Comparison of ENCODE assay signal across 7 mouse cellular contexts in the genomic region with DNA sequence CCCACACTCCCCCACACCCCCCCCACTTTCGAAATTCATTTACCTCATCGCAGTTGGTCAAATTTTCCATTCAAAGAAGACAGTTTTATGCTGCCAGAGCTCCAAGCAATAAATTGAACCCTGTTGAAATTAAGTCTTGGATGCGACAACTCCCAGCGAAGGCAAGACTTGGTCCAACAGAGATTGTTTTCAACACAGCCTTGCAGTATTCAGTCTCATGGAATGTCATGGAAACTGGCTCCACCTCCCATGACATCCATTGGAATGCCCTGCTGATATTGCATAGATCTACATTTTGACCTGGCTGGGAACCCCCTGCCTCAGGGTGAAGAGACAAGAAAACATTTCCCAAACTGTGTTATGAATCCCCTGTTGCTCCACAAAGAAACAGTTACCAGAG. TPM values are rescaled to one million over a fixed set of nuclear protein-coding genes. Genes with fewer than 3 reads are reported as not detected.
DNase-seq lines count a peak whose midpoint lies in the region; ATAC-seq and TF ChIP-seq lines count a peak whose summit lies in the region.

A gene (minus strand): TSS at position 190 of the 400 bp plus-strand sequence.

- H3K9me3 ChIP-seq in ES-E14 (ENCODE audit: control insufficient read depth, insufficient read depth, low read depth, low read length), result no peaks in the 10 kb centered on the region
- no peaks in the 10 kb centered on the region for H3K9me3 ChIP-seq in forebrain, embryonic 14.5 days (replicated peaks; ENCODE audit: control insufficient read depth, low read length)
- H3K9me3 ChIP-seq in hindbrain, embryonic 10.5 days, result no peaks in the 10 kb centered on the region
- H3K9me3 ChIP-seq in limb, embryonic 11.5 days (ENCODE audit: control insufficient read depth, low read length), result no peaks in the 10 kb centered on the region
- no peaks in the 10 kb centered on the region for H3K9me3 ChIP-seq in midbrain, embryonic 14.5 days (ENCODE audit: control insufficient read depth, low read length)

- in situ Hi-C loops in ES-E14 (cut with MboI; ENCODE audit: low sequenced_read_pairs in 2 of 2, unreplicated experiment in 2 of 2), result no loop called here

- H3K9ac ChIP-seq in ES-E14 (ENCODE audit: insufficient read depth, low read depth, low read length, poor library complexity, severe bottlenecking), result peak within 1 kb of the TSS; percentile 59
- H3K9ac ChIP-seq in forebrain, embryonic 14.5 days (ENCODE audit: low read length), result peak within 1 kb of the TSS; percentile 71
- peak within 1 kb of the TSS; percentile 61 for H3K9ac ChIP-seq in limb, embryonic 11.5 days (ENCODE audit: low read length)
- peak within 1 kb of the TSS; percentile 64 for H3K9ac ChIP-seq in midbrain, embryonic 14.5 days (replicated peaks; ENCODE audit: low read length)

- DNase-seq in ES-E14 (ENCODE audit: low read depth, low spot score), result no peak
- peak; percentile 9 for DNase-seq in adrenal gland, adult 8-10 months
- DNase-seq in forebrain, embryonic 14.5 days (ENCODE audit: low spot score), result peak; percentile 17
- DNase-seq in hindbrain, embryonic 10.5 days (ENCODE audit: low spot score), result peak; percentile 38
- peak; percentile 33 for DNase-seq in limb, embryonic 11.5 days (ENCODE audit: low spot score)
- DNase-seq in midbrain, embryonic 14.5 days, result peak; percentile 31
- DNase-seq in right cerebral cortex, postnatal 4 days, result no peak

- H3K4me2 ChIP-seq in forebrain, embryonic 14.5 days (ENCODE audit: low read length), result peak within 1 kb of the TSS; percentile 100
- peak within 1 kb of the TSS; percentile 98 for H3K4me2 ChIP-seq in limb, embryonic 11.5 days (ENCODE audit: low read depth, severe bottlenecking)
- peak within 1 kb of the TSS; percentile 99 for H3K4me2 ChIP-seq in midbrain, embryonic 14.5 days (ENCODE audit: low read length)

- no peaks in the 10 kb centered on the region for H3K36me3 ChIP-seq in ES-E14 (ENCODE audit: control insufficient read depth, insufficient read depth, low read length, poor library complexity, severe bottlenecking)
- no peaks in the 10 kb centered on the region for H3K36me3 ChIP-seq in forebrain, embryonic 14.5 days (ENCODE audit: control insufficient read depth, insufficient read depth, low read length)
- H3K36me3 ChIP-seq in hindbrain, embryonic 10.5 days, result no peaks in the 10 kb centered on the region
- no peaks in the 10 kb centered on the region for H3K36me3 ChIP-seq in limb, embryonic 11.5 days (ENCODE audit: control insufficient read depth, insufficient read depth, low read length)
- H3K36me3 ChIP-seq in midbrain, embryonic 14.5 days (ENCODE audit: control insufficient read depth, insufficient read depth, low read length), result no peaks in the 10 kb centered on the region

- no peaks in the 10 kb centered on the region for H3K4me1 ChIP-seq in ES-E14 (ENCODE audit: control insufficient read depth in 2 of 2, insufficient read depth in 2 of 2, low read length in 2 of 2, poor library complexity in 1 of 2)
- peaks cover 8% of the 10 kb centered on the region; the same call in 1 of the 2 replicates for H3K4me1 ChIP-seq in forebrain, embryonic 14.5 days (ENCODE audit: control insufficient read depth, insufficient read depth, low read length)
- H3K4me1 ChIP-seq in hindbrain, embryonic 10.5 days (replicated peaks), result peaks cover 23% of the 10 kb centered on the region
- 0 out of 2 replicates have a peak, but pooled peaks cover 6% of the 10 kb centered on the region for H3K4me1 ChIP-seq in limb, embryonic 11.5 days (ENCODE audit: control insufficient read depth, insufficient read depth, low read length)
- 0 out of 2 replicates have a peak, but pooled peaks cover 3% of the 10 kb centered on the region for H3K4me1 ChIP-seq in midbrain, embryonic 14.5 days (ENCODE audit: control insufficient read depth, insufficient read depth, low read length)

- peak within 1 kb of the TSS; percentile 64 to 84 for H3K4me3 ChIP-seq in ES-E14 (ENCODE audit: insufficient read depth in 1 of 2, low read depth in 1 of 2, low read length in 2 of 2, poor library complexity in 1 of 2, severe bottlenecking in 1 of 2)
- peak within 1 kb of the TSS; percentile 66 for H3K4me3 ChIP-seq in forebrain, embryonic 14.5 days (ENCODE audit: low read depth, low read length)
- peak within 1 kb of the TSS; percentile 84 for H3K4me3 ChIP-seq in hindbrain, embryonic 10.5 days
- H3K4me3 ChIP-seq in limb, embryonic 11.5 days (ENCODE audit: low read depth, low read length), result peak within 1 kb of the TSS; percentile 67
- peak within 1 kb of the TSS; percentile 77 for H3K4me3 ChIP-seq in midbrain, embryonic 14.5 days (replicated peaks; ENCODE audit: low read depth, low read length)

- H3K27ac ChIP-seq in ES-E14 (ENCODE audit: insufficient read depth, low read depth, low read length, poor library complexity, severe bottlenecking), result no peak within 1 kb of the TSS
- no peak within 1 kb of the TSS for H3K27ac ChIP-seq in forebrain, embryonic 14.5 days (ENCODE audit: low read depth, low read length)
- peak within 1 kb of the TSS; percentile 81 for H3K27ac ChIP-seq in hindbrain, embryonic 10.5 days
- no peak within 1 kb of the TSS for H3K27ac ChIP-seq in limb, embryonic 11.5 days (replicated peaks; ENCODE audit: low read depth, low read length)
- no peak within 1 kb of the TSS for H3K27ac ChIP-seq in midbrain, embryonic 14.5 days (replicated peaks; ENCODE audit: low read depth, low read length)

- ATAC-seq in forebrain, embryonic 14.5 days, result no peak
- ATAC-seq in limb, embryonic 11.5 days (ENCODE audit: insufficient number of reproducible peaks, low FRiP score, low TSS enrichment, low read depth), result no peak
- no peak for ATAC-seq in midbrain, embryonic 14.5 days (ENCODE audit: low FRiP score, low TSS enrichment)

- WGBS in forebrain, embryonic 14.5 days, result 6% methylated on average over 4 of the region's 4 CpGs
- WGBS in hindbrain, embryonic 10.5 days, result 5% methylated on average over 4 of the region's 4 CpGs
- WGBS in limb, embryonic 11.5 days, result 9% methylated on average over 4 of the region's 4 CpGs
- WGBS in midbrain, embryonic 14.5 days, result 7% methylated on average over 4 of the region's 4 CpGs

- 0 out of 2 replicates have a peak, but pooled peaks cover 17% of the 10 kb centered on the region for H3K27me3 ChIP-seq in forebrain, embryonic 14.5 days (replicated peaks; ENCODE audit: control insufficient read depth, insufficient read depth, low read length)
- H3K27me3 ChIP-seq in hindbrain, embryonic 10.5 days (ENCODE audit: insufficient read depth, poor library complexity, severe bottlenecking), result peaks cover 19% of the 10 kb centered on the region
- H3K27me3 ChIP-seq in limb, embryonic 11.5 days (ENCODE audit: control insufficient read depth, insufficient read depth, low read length), result no peaks in the 10 kb centered on the region
- H3K27me3 ChIP-seq in midbrain, embryonic 14.5 days (ENCODE audit: control insufficient read depth, insufficient read depth, low read length), result peaks cover 9% of the 10 kb centered on the region; the same call in 1 of the 2 replicates

TF ChIP-seq in ES-E14, 5 proteins besides CTCF, POLR2A, EP300 and RAD21:
- TF ChIP-seq HCFC1 (IDR thresholded peaks at IDR 0.05; ENCODE audit: borderline replicate concordance, insufficient read depth, low read length) (no peak), ZC3H11A (IDR thresholded peaks at IDR 0.05; ENCODE audit: borderline replicate concordance, low read depth, low read length) (no peak), MAFK (IDR thresholded peaks at IDR 0.05; ENCODE audit: insufficient read depth, low read depth, low read length) (no peak)
TF ChIP-seq in ES-E14: peak in this region for 0.

RNA-seq across cellular contexts. Expression of the gene that starts here (rescaled TPM):
- total RNA-seq in ES-E14 (2012; rRNA removed), result 9.1 and 9.4 TPM in 2 replicates
- total RNA-seq in adrenal gland, adult 8-10 months (2022), result 100 to 1,000 TPM in 2 of 4 experiments, 10 to 100 TPM in 2; 21.9 to 151 (median 82.6) TPM
- polyA plus RNA-seq in forebrain, embryonic 14.5 days (2014; fragmentation: Nextera tagmentation; extraction: Ambion mirVana), result 2.0 and 2.5 TPM in 2 replicates
- 2.0 and 2.1 TPM in 2 replicates for polyA plus RNA-seq in hindbrain, embryonic 10.5 days (2016; fragmentation: Nextera tagmentation; extraction: Ambion mirVana)
- 3.3 and 4.2 TPM in 2 replicates for polyA plus RNA-seq in limb, embryonic 11.5 days (2014; fragmentation: Nextera tagmentation; extraction: Ambion mirVana)
- polyA plus RNA-seq in midbrain, embryonic 14.5 days (2014; fragmentation: Nextera tagmentation; extraction: Ambion mirVana), result 5.8 and 6.4 TPM in 2 replicates

Comparison
In these comparisons a context has a peak if more than half of its experiments do, and no peak if none do; other contexts are left out.
1. DNase-seq: peak in adrenal gland, adult 8-10 months (single experiment), forebrain, embryonic 14.5 days (single experiment), hindbrain, embryonic 10.5 days (single experiment), limb, embryonic 11.5 days (single experiment) and midbrain, embryonic 14.5 days (single experiment); none in ES-E14 (single experiment) and right cerebral cortex, postnatal 4 days (single experiment).
2. Peak in every context shown above with its lines, with median percentiles within 50 percentile points of each other: H3K4me3 ChIP-seq, H3K9ac ChIP-seq and H3K4me2 ChIP-seq.